Mouse (Mus musculus): ENCODE results near the gene Ap4m1. TPM values are rescaled to one million over a fixed set of nuclear protein-coding genes. Genes with fewer than 3 reads are reported as not detected.
A peak's percentile ranks its signal among the peaks of the same experiment; 100 is the strongest.

The Ap4m1 gene
- total and polyA plus RNA-seq, 3 experiments: 22.2 to 38.5 TPM; not detected in 1

- H3K9me3 ChIP-seq (replicated peaks; ENCODE audit: insufficient read depth, low read length): no peaks in the 10 kb centered on the region
- TF ChIP-seq USF1 (IDR thresholded peaks at IDR 0.05; ENCODE audit: low read depth, low read length) (0 out of 2 replicates have a peak, but pooled peaks have one; percentile 27), MXI1 (IDR thresholded peaks at IDR 0.05; ENCODE audit: low read depth, low read length) (peak; percentile 98), MYC (IDR thresholded peaks at IDR 0.05; ENCODE audit: low read depth, low read length) (peak; percentile 86), TBP (IDR thresholded peaks at IDR 0.05; ENCODE audit: low read depth, low read length) (peak; percentile 66), HCFC1 (IDR thresholded peaks at IDR 0.05; ENCODE audit: low read depth, low read length) (peak; percentile 79), ETS1 (IDR thresholded peaks at IDR 0.05; ENCODE audit: low read depth, low read length) (0 out of 2 replicates have a peak, but pooled peaks have one; percentile 17), NELFE (IDR thresholded peaks at IDR 0.05; ENCODE audit: low read depth, low read length) (peak; percentile 58), RAD21 (IDR thresholded peaks at IDR 0.05; ENCODE audit: low read depth, low read length) (no peak), CTCF (IDR thresholded peaks at IDR 0.05 in 2 of 3, conservative IDR thresholded peaks at IDR 0.05 in 1 of 3; ENCODE audit: control insufficient read depth in 1 of 3, insufficient read depth in 1 of 3, low read depth in 2 of 3, low read length in 3 of 3, poor library complexity in 1 of 3, severe bottlenecking in 1 of 3) (no peak), E2F4 (IDR thresholded peaks at IDR 0.05; ENCODE audit: borderline replicate concordance, low read depth, low read length) (no peak; the same call in 1 of the 2 replicates), TAL1 (IDR thresholded peaks at IDR 0.05; ENCODE audit: low read length) (no peak), ZMIZ1 (IDR thresholded peaks at IDR 0.05; ENCODE audit: low read depth, low read length) (no peak; the same call in 1 of the 2 replicates), UBTF (IDR thresholded peaks at IDR 0.05; ENCODE audit: borderline replicate concordance, insufficient read depth, low read depth, low read length) (no peak), KAT2A (conservative IDR thresholded peaks at IDR 0.05; ENCODE audit: low read depth, low read length) (peak; percentile 67; the same call in 1 of the 2 replicates), MEF2A (IDR thresholded peaks at IDR 0.05; ENCODE audit: extremely low read depth, insufficient replicate concordance, low read depth, low read length, poor library complexity, severe bottlenecking) (no peak), TCF12 (IDR thresholded peaks at IDR 0.05; ENCODE audit: low read depth, low read length) (0 out of 2 replicates have a peak, but pooled peaks have one; percentile 16), RCOR1 (IDR thresholded peaks at IDR 0.05; ENCODE audit: low read depth, low read length) (no peak), MAZ (IDR thresholded peaks at IDR 0.05; ENCODE audit: low read depth, low read length) (no peak), CHD2 (IDR thresholded peaks at IDR 0.05; ENCODE audit: low read length) (no peak), ZNF384 (IDR thresholded peaks at IDR 0.05; ENCODE audit: low read depth, low read length) (no peak), EP300 (IDR thresholded peaks at IDR 0.05; ENCODE audit: low read depth in 1 of 2, low read length in 2 of 2) (no peak), MAX (IDR thresholded peaks at IDR 0.05; ENCODE audit: low read length) (peak; percentile 96), SIN3A (IDR thresholded peaks at IDR 0.05; ENCODE audit: low read length) (peak; percentile 99), ELF1 (IDR thresholded peaks at IDR 0.05; ENCODE audit: low read depth, low read length) (peak; percentile 88), SMC3 (IDR thresholded peaks at IDR 0.05; ENCODE audit: low read depth, low read length) (no peak), POLR2AphosphoS2 (IDR thresholded peaks at IDR 0.05; ENCODE audit: low read length) (peak; percentile 71), MAFK (IDR thresholded peaks at IDR 0.05; ENCODE audit: borderline replicate concordance, low read depth, low read length) (no peak), POLR2A (IDR thresholded peaks at IDR 0.05; ENCODE audit: control insufficient read depth in 1 of 2, insufficient read depth in 1 of 2, low read depth in 1 of 2, low read length in 2 of 2, poor library complexity in 1 of 2) (peak; percentile 73 to 75; a peak in 2 of 4 replicates), ZKSCAN1 (IDR thresholded peaks at IDR 0.05; ENCODE audit: low read depth, low read length) (no peak)
- H3K9ac ChIP-seq (ENCODE audit: control insufficient read depth, low read depth, low read length, poor library complexity, severe bottlenecking): peak overlapping the region; percentile 99
- peak; percentile 97 for DNase-seq (ENCODE audit: low read depth, low spot score)
- H3K4me1 ChIP-seq (ENCODE audit: control insufficient read depth in 1 of 2, insufficient read depth in 2 of 2, low read length in 2 of 2): peaks cover 0 to 10% of the 10 kb centered on the region in 2 experiments; a peak in 2 of 4 replicates
- peaks cover 3 to 18% of the 10 kb centered on the region in 2 experiments; a peak in 3 of 4 replicates for H3K36me3 ChIP-seq (ENCODE audit: control insufficient read depth in 1 of 2, insufficient read depth in 2 of 2, low read length in 2 of 2)
- peaks cover 27% of the 10 kb centered on the region for H3K79me2 ChIP-seq (ENCODE audit: control insufficient read depth, insufficient read depth, low read length, poor library complexity)
- H3K4me3 ChIP-seq (ENCODE audit: control insufficient read depth in 1 of 2, insufficient read depth in 1 of 2, low read depth in 2 of 2, low read length in 2 of 2): peak overlapping the region; percentile 54 to 71
- H3K27me3 ChIP-seq (ENCODE audit: control insufficient read depth in 1 of 2, insufficient read depth in 2 of 2, low read length in 2 of 2): no peaks in the 10 kb centered on the region
- H3K27ac ChIP-seq (ENCODE audit: control insufficient read depth, low read depth, low read length): peak overlapping the region; percentile 99
Observed at GRCm38 (mm10) chr5:138170936-138171561, 753 bp upstream of the Ap4m1 start.
